Mouse (Mus musculus) effector memory CD4-positive, alpha-beta T cell, adult 7 months (primary cell): ENCODE data around the gene Olfr1323. TPM values are rescaled to one million over a fixed set of nuclear protein-coding genes. Genes with fewer than 3 reads are reported as not detected.

ENCODE experiments used
- polyA plus RNA-seq: library from polyadenylated mRNA; unstranded; fragments of 100-300 nt; shearing (Covaris generic); gene quantifications from one replicate; pipeline ENCODE4 v1.2.1, GENCODE M21; 2017

Gene Olfr1323
- polyA plus RNA-seq, result not detected

DNA sequence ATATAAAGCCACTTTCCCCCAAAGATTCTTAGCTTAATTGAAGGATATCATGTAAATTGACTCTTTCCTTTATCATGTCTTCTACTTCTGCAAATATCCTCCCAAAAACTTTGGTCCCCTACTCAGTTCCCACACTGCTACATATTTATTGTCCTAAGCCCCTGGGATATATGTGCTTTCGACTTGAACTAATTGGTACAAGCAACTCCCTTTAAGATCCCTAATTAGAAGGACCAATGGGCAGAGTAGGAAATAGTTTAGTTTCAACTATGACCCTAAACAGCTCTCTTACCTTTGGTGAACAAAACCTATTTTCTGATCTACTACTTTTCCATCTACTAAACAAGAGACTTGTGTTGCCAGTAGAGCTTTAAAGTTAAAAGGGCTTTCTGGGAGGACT, at the start of gene Olfr1323:
Gene Olfr1323 (minus strand): TSS at position 101 of the 400 bp plus-strand sequence.

Other genes starting within 250 kb of the Olfr1323 start
- gene Igsf1, start 221.6 kb downstream of the Olfr1323 start, polyA plus RNA-seq, result not detected
- gene Olfr1322, start 127.9 kb downstream of the Olfr1323 start, polyA plus RNA-seq, result 0.39 TPM